Mouse (Mus musculus) lung, adult 2 months (tissue): ENCODE measurements around the gene Zfp563.

ENCODE experiments used
- CTCF ChIP-seq: fragments of 200-500 bp; IDR thresholded peaks from 2 replicates; pipeline ENCODE4 v1.5.1; 2011; ENCODE audit warnings: mild to moderate bottlenecking, low read length, control low read depth; ENCODE audit not compliant: insufficient read depth
- POLR2A ChIP-seq: fragments of 200-500 bp; IDR thresholded peaks from 2 replicates; pipeline ENCODE4 v1.6.1; 2011; ENCODE audit warnings: low read depth, mild to moderate bottlenecking, control low read depth, low read length, borderline replicate concordance; ENCODE audit errors: extremely low read depth

DNA sequence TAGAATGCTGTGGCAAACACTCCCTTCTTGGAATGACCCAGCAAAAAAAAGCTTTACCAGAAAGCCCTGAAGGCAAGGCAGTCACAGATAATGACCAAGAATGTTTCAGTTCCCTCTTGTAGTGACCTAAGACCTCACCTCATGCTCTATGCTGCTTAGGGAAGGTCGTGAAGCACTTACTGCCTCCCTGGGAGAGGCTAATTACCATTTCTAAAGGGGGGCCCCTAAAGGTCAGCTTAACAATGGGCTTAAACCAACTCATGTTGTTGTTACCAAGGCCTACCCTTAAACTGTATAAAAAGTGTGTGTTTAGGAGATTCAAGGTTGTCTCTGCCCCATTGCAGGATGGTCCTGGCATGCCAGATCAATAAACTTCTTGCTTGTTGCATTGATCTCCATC lies 26.1 kb upstream of the Zfp563 start:
- TF ChIP-seq POLR2A (no peak), CTCF (no peak)
